Comparison of ENCODE assay signal across 8 mouse cellular contexts in the genomic region with DNA sequence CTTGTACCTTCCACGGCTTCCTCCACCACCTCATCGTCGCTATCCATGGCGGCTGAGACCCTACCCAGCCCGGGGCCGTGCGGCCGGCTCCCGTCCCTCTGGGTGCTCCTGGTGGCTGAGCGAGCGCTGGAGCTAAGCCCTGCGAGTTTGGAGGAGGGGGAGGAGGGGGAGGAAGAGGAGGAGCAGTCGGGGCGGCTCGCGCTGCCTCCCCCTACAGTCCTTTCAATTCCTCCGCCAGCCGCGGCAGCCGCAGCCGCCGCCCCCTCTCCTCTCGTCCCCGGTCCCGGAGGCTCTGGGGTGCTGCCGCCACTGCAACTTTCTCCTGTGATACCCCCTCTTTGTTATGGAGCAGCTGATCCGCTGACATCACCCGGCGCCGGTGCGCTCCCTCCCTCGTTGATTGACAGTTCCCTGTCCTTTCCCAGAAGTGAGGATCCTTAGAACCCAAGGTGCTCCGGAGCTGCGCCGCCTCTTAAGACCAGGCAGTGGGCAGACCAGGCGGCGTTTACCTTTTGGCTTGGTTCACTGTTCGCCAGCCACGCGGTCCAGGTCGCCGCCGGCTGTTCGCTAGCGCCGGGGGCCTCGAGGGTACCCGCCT. TPM values are rescaled to one million over a fixed set of nuclear protein-coding genes. Genes with fewer than 3 reads are reported as not detected.
DNase-seq lines count a peak whose midpoint lies in the region; ATAC-seq and TF ChIP-seq lines count a peak whose summit lies in the region.

A gene (minus strand): TSS at position 369 of the 598 bp plus-strand sequence.

- peak within 1 kb of the TSS; percentile 92 for H3K9ac ChIP-seq in hindbrain, embryonic 15.5 days

- CTCF ChIA-PET in Patski (lab: Charles Lee): interaction anchor here (0.7 to 3.4 kb wide), 10 partner anchors 12 to 113 kb away, joined by 3 to 22 read pairs (median 3); no protein-coding TSS in a partner anchor

- POLR2A ChIA-PET in Patski (lab: Charles Lee): interaction anchor here (0.6 to 2.0 kb wide), 14 partner anchors 10 to 621 kb away, joined by 3 to 8 read pairs (median 3); a partner anchor contains a TSS

- no peak for TF ChIP-seq CTCF in Patski (IDR thresholded peaks at IDR 0.05)

- peak within 1 kb of the TSS; percentile 91 for H3K4me2 ChIP-seq in hindbrain, embryonic 15.5 days

- peak within 1 kb of the TSS; percentile 94 for H3K27ac ChIP-seq in hindbrain, embryonic 15.5 days (replicated peaks)

- in situ Hi-C loops in Patski (cut with MboI; ENCODE audit: low pct_unique_long_range_greater_than_20kb): no loop called here

- H3K4me3 ChIP-seq in hindbrain, embryonic 15.5 days: peak within 1 kb of the TSS; percentile 93

- no peaks in the 10 kb centered on the region for H3K27me3 ChIP-seq in Patski
- H3K27me3 ChIP-seq in hindbrain, embryonic 15.5 days: no peaks in the 10 kb centered on the region

- H3K9me3 ChIP-seq in hindbrain, embryonic 15.5 days: no peaks in the 10 kb centered on the region

- peak; percentile 41 for ATAC-seq in Patski
- peak; percentile 88 for ATAC-seq in hindbrain, embryonic 15.5 days (ENCODE audit: low FRiP score, low read depth)

- H3K36me3 ChIP-seq in hindbrain, embryonic 15.5 days: no peaks in the 10 kb centered on the region

- DNase-seq in Patski (ENCODE audit: low read depth, low spot score): peak; percentile 62
- DNase-seq in cerebellum, postnatal 14 days: peak; percentile 80 to 84
- DNase-seq in gastrocnemius, adult 18-20 months (ENCODE audit: low spot score): peak; percentile 86
- peak; percentile 70 to 80 for DNase-seq in left cerebral cortex, adult 18-20 months (ENCODE audit: low spot score in 2 of 2)
- DNase-seq in lung, postnatal 4 days: peak; percentile 86 to 87
- peak; percentile 43 for DNase-seq in retina, postnatal 7 days (ENCODE audit: low read depth, low spot score)
- DNase-seq in urinary bladder, adult 18-20 months (ENCODE audit: low spot score in 2 of 2): peak; percentile 79

- under 1% methylated on average over 45 of the region's 48 CpGs for WGBS in hindbrain, embryonic 15.5 days

- peaks cover 25% of the 10 kb centered on the region for H3K4me1 ChIP-seq in hindbrain, embryonic 15.5 days (replicated peaks)

RNA-seq across cellular contexts. Expression of the gene that starts here (rescaled TPM):
- polyA plus RNA-seq in Patski (2021): 76.5 TPM
- total RNA-seq in gastrocnemius, adult 18-20 months (2021): 100 to 1,000 TPM; 151 to 156 TPM
- polyA plus RNA-seq in hindbrain, embryonic 15.5 days (2015; fragmentation: Nextera tagmentation; extraction: Ambion mirVana): 2.6 and 2.9 TPM in 2 replicates
- 100 to 1,000 TPM; 125 to 129 TPM for total RNA-seq in left cerebral cortex, adult 18-20 months (2021)

Comparison
In these comparisons a context has a peak if more than half of its experiments do, and no peak if none do; other contexts are left out.
1. Peak in every context shown above with its lines: DNase-seq, ATAC-seq, H3K4me3 ChIP-seq and H3K27ac ChIP-seq.
2. RNA of the gene that starts here (polyA plus RNA-seq): 76.5 TPM in Patski (single experiment); 2.6 to 2.9 TPM in hindbrain, embryonic 15.5 days; every median in the first group is over 10 times any median in the second.